Mouse (Mus musculus) kidney, adult 2 months (tissue): ENCODE measurements at regions not wholly inside any gene's neighbourhood (a gene's known extent, or its start where the extent isn't known, plus 50 kb on each side); places are given as distances from the start of the nearest gene placed in this dataset.

Experiments used
- DNase-seq: peaks from one replicate; pipeline ENCODE4 v3.0.0; 2021
- H3K27ac ChIP-seq: fragments of 200-500 bp; 2 replicates; pipeline ENCODE4 v1.5.1; 2012; ENCODE audit warnings: low read depth, low read length, control low read depth, inconsistent platforms; ENCODE audit not compliant: insufficient read depth
- H3K27me3 ChIP-seq: fragments of 200-500 bp; replicated peaks from 2 replicates; pipeline ENCODE4 v1.6.1; 2012; ENCODE audit warnings: mild to moderate bottlenecking, moderate library complexity, low read length, inconsistent platforms; ENCODE audit not compliant: control insufficient read depth, insufficient read depth
- H3K36me3 ChIP-seq: fragments of 200-500 bp; 2 replicates; pipeline ENCODE4 v1.6.1; 2012; ENCODE audit warnings: mild to moderate bottlenecking, moderate library complexity, low read length, inconsistent platforms; ENCODE audit not compliant: control insufficient read depth, insufficient read depth
- H3K4me1 ChIP-seq: fragments of 200-500 bp; 2 replicates; pipeline ENCODE4 v1.6.1; 2011; ENCODE audit warnings: low read length; ENCODE audit not compliant: control insufficient read depth, insufficient read depth
- H3K4me3 ChIP-seq: fragments of 200-500 bp; 2 replicates; pipeline ENCODE4 v1.5.1; 2011; ENCODE audit warnings: mild to moderate bottlenecking, low read depth, low read length, control low read depth; ENCODE audit not compliant: insufficient read depth
- CTCF ChIP-seq: fragments of 200-500 bp; conservative IDR thresholded peaks from 2 replicates; pipeline ENCODE4 v1.5.1; 2011; ENCODE audit warnings: low read depth, mild to moderate bottlenecking, control low read depth, low read length, moderate library complexity, mixed read lengths; ENCODE audit not compliant: insufficient read depth, insufficient read length
- POLR2A ChIP-seq: fragments of 200-500 bp; IDR thresholded peaks from one replicate; pipeline ENCODE4 v1.6.1; 2011; ENCODE audit warnings: low read depth, low read length, control low read depth
- WGBS: fragments of 180-500 bp; shearing (Covaris S2); methylation state at CpG from one replicate; pipeline ENCODE4 v1.1.7; 2018; 5-methylcytosine and 5-hydroxymethylcytosine counted together

- DNase-seq: peak; percentile 84
- no peak overlapping the region for H3K4me3 ChIP-seq
- H3K27ac ChIP-seq: no peak overlapping the region
- no peaks in the 10 kb centered on the region for H3K4me1 ChIP-seq
- peaks cover 9% of the 10 kb centered on the region for H3K27me3 ChIP-seq
- 7% methylated on average over 21 of the region's 21 CpGs for WGBS
- H3K36me3 ChIP-seq: no peaks in the 10 kb centered on the region
- TF ChIP-seq CTCF (no peak), POLR2A (no peak)
Observed at GRCm38 (mm10) chr19:14890241-14891089, 292.6 kb upstream of the Tle4 start.

GRCm38 (mm10) chr19:14889794-14890193, 291.9 kb upstream of the Tle4 start:
- Histone ChIP-seq H3K27ac (no peak overlapping the region), H3K36me3 (no peaks in the 10 kb centered on the region), H3K4me1 (no peaks in the 10 kb centered on the region), H3K27me3 (peaks cover 9% of the 10 kb centered on the region), H3K4me3 (no peak overlapping the region)
- DNase-seq: no peak
- no peak for TF ChIP-seq POLR2A
- no peak for TF ChIP-seq CTCF
- 65% methylated on average over 3 of the region's 3 CpGs for WGBS

GRCm38 (mm10) chr19:14883707-14884421, 286.0 kb upstream of the Tle4 start:
- H3K27me3 ChIP-seq: peaks cover 4% of the 10 kb centered on the region; the same call in 1 of the 2 replicates
- H3K4me3 ChIP-seq: no peak overlapping the region
- H3K4me1 ChIP-seq: no peaks in the 10 kb centered on the region
- 30% methylated on average over 8 of the region's 8 CpGs for WGBS
- no peaks in the 10 kb centered on the region for H3K36me3 ChIP-seq
- no peak for DNase-seq
- no peak for TF ChIP-seq CTCF
- TF ChIP-seq POLR2A: no peak
- H3K27ac ChIP-seq: no peak overlapping the region

GRCm38 (mm10) chr19:14880818-14881217, 283.0 kb upstream of the Tle4 start:
- H3K27me3 ChIP-seq: no peaks in the 10 kb centered on the region; the same call in 1 of the 2 replicates
- no peaks in the 10 kb centered on the region for H3K4me1 ChIP-seq
- 89% methylated on average over 4 of the region's 4 CpGs for WGBS
- H3K4me3 ChIP-seq: no peak overlapping the region
- no peak for DNase-seq
- no peaks in the 10 kb centered on the region for H3K36me3 ChIP-seq
- H3K27ac ChIP-seq: no peak overlapping the region
- no peak for TF ChIP-seq POLR2A
- no peak for TF ChIP-seq CTCF

GRCm38 (mm10) chr19:14873986-14874385, 276.1 kb upstream of the Tle4 start:
- H3K4me3 ChIP-seq: no peak overlapping the region
- H3K4me1 ChIP-seq: no peaks in the 10 kb centered on the region
- TF ChIP-seq POLR2A (no peak), CTCF (no peak)
- H3K27me3 ChIP-seq: no peaks in the 10 kb centered on the region
- DNase-seq: no peak
- H3K27ac ChIP-seq: no peak overlapping the region
- 96% methylated on average over 1 of the region's 1 CpGs for WGBS
- H3K36me3 ChIP-seq: no peaks in the 10 kb centered on the region

- Histone ChIP-seq H3K36me3 (no peaks in the 10 kb centered on the region), H3K27ac (no peak overlapping the region), H3K4me3 (no peak overlapping the region), H3K4me1 (no peaks in the 10 kb centered on the region), H3K27me3 (no peaks in the 10 kb centered on the region)
- TF ChIP-seq CTCF (no peak), POLR2A (no peak)
- 12% methylated on average over 7 of the region's 7 CpGs for WGBS
- no peak for DNase-seq
Observed at GRCm38 (mm10) chr19:14871178-14871867, 273.5 kb upstream of the Tle4 start.
